Mouse (Mus musculus) layer of hippocampus, adult 2 months (tissue): ENCODE results near the gene Nrxn2. TPM values are rescaled to one million over a fixed set of nuclear protein-coding genes. Genes with fewer than 3 reads are reported as not detected.

ENCODE experiments used
- DNase-seq, 2 experiments: peaks; one replicate each; pipeline ENCODE4 v3.0.0; 2022; ENCODE audit warnings: low spot score in 2 of 2
- H3K27ac ChIP-seq: fragments of 200-600 bp; 2 replicates; pipeline ENCODE4 v1.8.1; 2022
- H3K4me3 ChIP-seq: fragments of 200-600 bp; 2 replicates; pipeline ENCODE4 v1.8.1; 2022; ENCODE audit warnings: mild to moderate bottlenecking
- CTCF ChIP-seq: fragments of 200-600 bp; conservative IDR thresholded peaks from 2 replicates; pipeline ENCODE4 v1.8.1; 2022; ENCODE audit warnings: antibody characterized with exemption, mild to moderate bottlenecking, moderate library complexity
- total RNA-seq, 2 experiments: library from RNA; stranded (reverse); gene quantifications; 2 replicates each; pipeline ENCODE4 v1.2.3; 2021

Gene Nrxn2
- total RNA-seq, 2 experiments from 2014 or later: 405 to 437 TPM

GRCm38 (mm10) chr19:6397582-6398249 is 20.8 kb upstream of the Nrxn2 start:
- Histone ChIP-seq H3K27ac (0 out of 2 replicates have a peak overlapping the region, but pooled peaks have one; percentile 32), H3K4me3 (no peak overlapping the region)
- TF ChIP-seq CTCF: no peak
- DNase-seq: no peak

- Histone ChIP-seq H3K27ac (peak overlapping the region; percentile 74), H3K4me3 (peak overlapping the region; percentile 62)
- DNase-seq: no peak
- no peak for TF ChIP-seq CTCF
Measured at GRCm38 (mm10) chr19:6398447-6399284, 19.9 kb upstream of the Nrxn2 start.

DNA sequence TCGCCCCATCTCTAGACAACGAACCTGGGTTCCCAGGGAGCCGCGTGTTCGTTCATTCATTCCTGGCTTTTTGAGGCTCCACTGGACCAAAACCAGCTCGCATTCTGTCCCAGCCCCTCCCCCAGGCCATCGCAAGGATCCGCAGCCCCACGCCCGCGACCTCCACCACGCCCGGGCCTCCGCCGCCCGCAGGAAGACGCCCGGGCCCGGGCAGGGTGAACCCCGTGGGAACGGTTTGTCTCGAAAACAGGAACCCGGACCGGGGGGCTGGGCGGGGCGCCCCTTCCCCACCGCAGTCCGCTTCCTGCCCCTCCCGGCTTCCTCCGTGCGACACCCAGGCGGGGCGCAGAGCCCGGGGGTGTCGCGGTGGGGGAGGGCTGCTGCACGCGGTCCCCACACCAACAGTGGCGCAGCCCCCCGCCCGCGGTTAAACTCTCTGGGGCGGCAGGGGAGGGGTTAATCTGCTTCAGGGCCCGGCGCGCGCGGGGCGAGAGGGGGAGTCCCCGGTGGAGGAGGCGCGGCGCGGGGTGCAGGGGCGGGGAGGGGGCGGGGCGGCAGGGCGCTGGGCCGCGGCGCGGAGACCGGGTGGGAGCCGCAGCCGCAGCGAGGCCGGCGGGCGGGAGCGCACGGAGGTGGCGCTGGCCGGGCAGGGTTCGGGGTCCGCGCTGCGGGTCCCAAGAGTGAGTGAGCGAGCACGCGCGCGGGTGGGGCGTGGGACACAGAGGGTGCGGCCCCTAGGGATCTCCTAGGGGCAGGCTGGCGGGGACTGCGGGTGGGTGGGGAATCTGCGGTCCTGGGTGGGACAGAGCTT is 19.0 kb upstream of the Nrxn2 start, which contains the start of gene Rasgrp2:
TSS of gene Rasgrp2 (plus strand) at position 56 of the 811 bp plus-strand sequence.
- peak within 1 kb of the TSS; percentile 74 for H3K27ac ChIP-seq
- peak within 1 kb of the TSS; percentile 62 for H3K4me3 ChIP-seq
- no peak for TF ChIP-seq CTCF
- no peak for DNase-seq

DNA sequence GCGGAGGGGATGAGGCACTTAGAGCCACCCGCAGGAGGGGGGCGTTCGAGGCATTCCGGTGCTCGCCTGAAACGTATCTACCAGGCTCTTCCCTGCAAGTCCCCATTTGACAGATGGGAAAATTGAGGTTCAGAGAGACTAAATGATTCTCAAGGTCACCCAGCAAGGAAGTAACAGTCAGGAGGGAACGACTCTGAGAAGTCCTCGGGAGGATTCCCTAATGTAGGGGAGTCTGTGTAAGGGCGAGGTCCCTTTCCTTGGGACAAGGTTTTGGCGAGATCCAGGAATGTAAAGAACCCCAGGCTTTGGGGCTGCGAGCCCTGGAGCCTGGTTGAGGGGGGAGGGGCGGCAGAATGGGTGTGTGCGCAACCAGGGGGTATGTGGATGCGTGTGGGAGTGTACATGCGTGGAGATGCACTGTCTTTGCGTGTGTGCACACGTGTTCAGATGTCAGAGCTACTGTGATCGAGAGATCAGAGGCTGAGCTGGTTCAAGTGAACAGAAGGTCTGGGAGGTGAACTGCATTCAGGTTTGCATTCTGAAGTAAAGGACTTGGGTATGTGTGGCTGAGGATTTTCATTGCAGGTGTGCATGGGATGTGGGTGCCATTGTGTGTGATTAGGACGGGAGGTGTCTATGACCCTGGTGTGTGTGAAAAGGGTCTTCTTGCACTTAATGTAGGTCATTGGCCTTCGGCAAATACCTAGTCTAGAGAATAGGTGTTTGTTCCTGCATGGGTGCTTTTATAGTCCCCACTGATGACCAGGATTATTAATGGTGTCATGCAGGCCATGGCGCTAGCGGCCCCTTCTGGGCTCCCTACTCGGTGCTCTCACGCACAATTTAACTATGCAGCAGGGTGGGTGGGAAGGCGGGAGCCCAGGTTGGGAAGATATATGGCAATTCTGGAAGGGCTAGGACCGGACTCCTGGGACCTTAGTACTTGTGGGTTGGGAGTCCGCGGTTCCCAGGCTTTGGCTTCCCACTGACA is 18.1 kb upstream of the Nrxn2 start:
- DNase-seq: no peak
- H3K27ac ChIP-seq: peak overlapping the region; percentile 69
- 0 out of 2 replicates have a peak, but pooled peaks have one; percentile 3 for TF ChIP-seq CTCF

GRCm38 (mm10) chr19:6401131-6401815 is 17.3 kb upstream of the Nrxn2 start:
- TF ChIP-seq CTCF: peak; percentile 96
- Histone ChIP-seq H3K4me3 (peak overlapping the region; percentile 62), H3K27ac (peak overlapping the region; percentile 47)
- peak in 1 of 2 experiments; percentile 61 for DNase-seq

More for the DNA sequence above, 18.1 kb upstream of the Nrxn2 start:
- peak overlapping the region; percentile 62 for H3K4me3 ChIP-seq

DNA sequence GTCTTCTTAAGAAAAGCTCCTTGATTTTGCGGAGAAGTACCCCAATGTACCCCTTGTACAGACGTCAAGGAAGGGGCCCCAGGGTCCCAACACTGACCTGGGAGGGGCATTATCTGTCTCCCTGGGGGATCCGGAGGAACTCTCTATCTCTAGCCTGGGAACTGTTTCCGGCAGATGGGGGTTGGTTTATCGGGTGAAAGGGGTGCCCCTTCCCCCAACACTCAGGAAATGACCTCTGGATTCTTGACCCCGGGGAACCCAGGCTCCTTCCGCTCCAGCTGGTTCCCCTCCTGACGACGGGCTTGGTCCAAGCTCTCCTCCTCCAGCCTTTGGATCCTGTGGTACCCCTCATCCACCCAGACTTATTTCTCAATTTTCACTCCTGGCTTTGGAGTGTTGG is 16.6 kb upstream of the Nrxn2 start:
- peak overlapping the region; percentile 62 for H3K4me3 ChIP-seq
- H3K27ac ChIP-seq: 0 out of 2 replicates have a peak overlapping the region, but pooled peaks have one; percentile 47
- no peak for DNase-seq
- no peak for TF ChIP-seq CTCF

- Histone ChIP-seq H3K27ac (no peak overlapping the region), H3K4me3 (no peak overlapping the region)
- DNase-seq: no peak
- no peak for TF ChIP-seq CTCF
Measured at GRCm38 (mm10) chr19:6403869-6404268, 14.7 kb upstream of the Nrxn2 start.

- no peak for DNase-seq
- no peak overlapping the region for H3K27ac ChIP-seq
- H3K4me3 ChIP-seq: no peak overlapping the region
- TF ChIP-seq CTCF: no peak
Measured at GRCm38 (mm10) chr19:6405433-6405832, 13.1 kb upstream of the Nrxn2 start.

GRCm38 (mm10) chr19:6407109-6407508 is 11.4 kb upstream of the Nrxn2 start:
- Histone ChIP-seq H3K27ac (no peak overlapping the region), H3K4me3 (no peak overlapping the region)
- TF ChIP-seq CTCF: no peak
- no peak for DNase-seq

- no peak for DNase-seq
- no peak for TF ChIP-seq CTCF
- H3K27ac ChIP-seq: no peak overlapping the region
- H3K4me3 ChIP-seq: no peak overlapping the region
Measured at GRCm38 (mm10) chr19:6407816-6408510, 10.6 kb upstream of the Nrxn2 start.
